Mouse (Mus musculus) midbrain, embryonic 14.5 days (tissue): Measurements from ENCODE around the gene Nme7. TPM values are rescaled to one million over a fixed set of nuclear protein-coding genes. Genes with fewer than 3 reads are reported as not detected.
A peak's percentile ranks its signal among the peaks of the same experiment; 100 is the strongest.

ENCODE experiments used
- ATAC-seq: fragments of 200-750 bp; cut with Nextera tagmentation; 2 replicates; pipeline ENCODE4 v1.8.0; 2017; ENCODE audit warnings: moderate number of reproducible peaks, moderate library complexity; ENCODE audit not compliant: low FRiP score, low TSS enrichment
- DNase-seq: peaks from one replicate; pipeline ENCODE4 v3.0.0-alpha.2; 2015
- H3K27ac ChIP-seq: fragments of 300-500 bp; sonication (generic); replicated peaks from 2 replicates; pipeline ENCODE4 v1.5.1; 2014; ENCODE audit warnings: mild to moderate bottlenecking, low read depth, low read length, moderate library complexity
- H3K27me3 ChIP-seq: fragments of 300-500 bp; sonication (generic); 2 replicates; pipeline ENCODE4 v1.6.1; 2014; ENCODE audit warnings: low read length, control low read depth, mixed read lengths; ENCODE audit not compliant: control insufficient read depth, insufficient read depth
- H3K36me3 ChIP-seq: fragments of 300-500 bp; sonication (generic); 2 replicates; pipeline ENCODE4 v1.6.1; 2014; ENCODE audit warnings: low read length, control low read depth; ENCODE audit not compliant: control insufficient read depth, insufficient read depth
- H3K4me1 ChIP-seq: fragments of 300-500 bp; sonication (generic); 2 replicates; pipeline ENCODE4 v1.6.1; 2014; ENCODE audit warnings: mild to moderate bottlenecking, antibody characterized with exemption, low read length, control low read depth; ENCODE audit not compliant: control insufficient read depth, insufficient read depth
- H3K4me2 ChIP-seq: fragments of 300-500 bp; sonication (generic); 2 replicates; pipeline ENCODE4 v1.6.1; 2014; ENCODE audit warnings: mild to moderate bottlenecking, low read length, moderate library complexity
- H3K4me3 ChIP-seq: fragments of 300-500 bp; sonication (generic); replicated peaks from 2 replicates; pipeline ENCODE4 v1.5.1; 2014; ENCODE audit warnings: low read depth, low read length
- H3K9ac ChIP-seq: fragments of 300-500 bp; sonication (generic); replicated peaks from 2 replicates; pipeline ENCODE4 v1.6.1; 2014; ENCODE audit warnings: mild to moderate bottlenecking, low read length, moderate library complexity
- H3K9me3 ChIP-seq: fragments of 300-500 bp; sonication (generic); 2 replicates; pipeline ENCODE4 v1.6.1; 2016; ENCODE audit warnings: low read length, control low read depth, mixed read lengths; ENCODE audit not compliant: control insufficient read depth
- WGBS: fragments of 180-500 bp; shearing (Covaris S2); extraction: QIAGEN DNeasy Blood & Tissue Kit; methylation state at CpG from one replicate; pipeline ENCODE4 v1.1.7; 2014; 5-methylcytosine and 5-hydroxymethylcytosine counted together
- polyA plus RNA-seq: library from polyadenylated mRNA; unstranded; fragments of >200 nt; fragmentation: Nextera tagmentation; extraction: Ambion mirVana; gene quantifications from 2 replicates; pipeline ENCODE4 v1.2.1, GENCODE M21; 2014

Gene Nme7
- 27.7 and 29.4 TPM in 2 replicates for polyA plus RNA-seq

- no peak for ATAC-seq
- 94% methylated on average over 5 of the region's 5 CpGs for WGBS
- Histone ChIP-seq H3K9ac (no peak within 1 kb of the TSS), H3K4me2 (no peak within 1 kb of the TSS), H3K27ac (no peak within 1 kb of the TSS), H3K9me3 (no peaks in the 10 kb centered on the region), H3K36me3 (peaks cover 42% of the 10 kb centered on the region), H3K4me3 (no peak within 1 kb of the TSS), H3K27me3 (no peaks in the 10 kb centered on the region), H3K4me1 (peaks cover 11% of the 10 kb centered on the region)
- no peak for DNase-seq
Observed at GRCm38 (mm10) chr1:164303821-164304220, at the start of gene Nme7. Nme7 (plus strand) TSS chr1:164304121.

- Histone ChIP-seq H3K4me2 (no peak overlapping the region), H3K9me3 (no peaks in the 10 kb centered on the region), H3K4me3 (no peak overlapping the region), H3K9ac (no peak overlapping the region), H3K27ac (no peak overlapping the region), H3K27me3 (no peaks in the 10 kb centered on the region), H3K36me3 (no peaks in the 10 kb centered on the region; the same call in 1 of the 2 replicates), H3K4me1 (peaks cover 8% of the 10 kb centered on the region)
- DNase-seq, result no peak
- ATAC-seq, result no peak
- WGBS, result 82% methylated on average over 3 of the region's 3 CpGs
Observed at GRCm38 (mm10) chr1:164254836-164255235, 49.1 kb upstream of the Nme7 start.

- Histone ChIP-seq H3K9ac (no peak overlapping the region), H3K27ac (no peak overlapping the region), H3K4me2 (no peak overlapping the region), H3K4me1 (no peaks in the 10 kb centered on the region), H3K27me3 (no peaks in the 10 kb centered on the region), H3K4me3 (no peak overlapping the region), H3K9me3 (no peaks in the 10 kb centered on the region), H3K36me3 (peaks cover 18% of the 10 kb centered on the region)
- no peak for DNase-seq
- 87% methylated on average over 16 of the region's 16 CpGs for WGBS
- no peak for ATAC-seq
Observed at GRCm38 (mm10) chr1:164260171-164261028, 43.5 kb upstream of the Nme7 start.

- ATAC-seq, result no peak
- Histone ChIP-seq H3K4me3 (no peak overlapping the region), H3K9me3 (no peaks in the 10 kb centered on the region), H3K4me1 (no peaks in the 10 kb centered on the region), H3K4me2 (no peak overlapping the region), H3K9ac (no peak overlapping the region), H3K36me3 (peaks cover 18% of the 10 kb centered on the region), H3K27ac (no peak overlapping the region), H3K27me3 (no peaks in the 10 kb centered on the region)
- WGBS, result 93% methylated on average over 7 of the region's 7 CpGs
- DNase-seq, result no peak
Observed at GRCm38 (mm10) chr1:164261553-164261952, 42.4 kb upstream of the Nme7 start.

GRCm38 (mm10) chr1:164270941-164271340 lies 33.0 kb upstream of the Nme7 start:
- Histone ChIP-seq H3K36me3 (no peaks in the 10 kb centered on the region), H3K27ac (no peak overlapping the region), H3K4me1 (no peaks in the 10 kb centered on the region), H3K9ac (no peak overlapping the region), H3K27me3 (no peaks in the 10 kb centered on the region), H3K4me3 (no peak overlapping the region), H3K4me2 (no peak overlapping the region), H3K9me3 (no peaks in the 10 kb centered on the region)
- whole genome bisulfite sequencing, result 85% methylated on average over 7 of the region's 7 CpGs
- DNase-seq (no peak), ATAC-seq (no peak)

- Histone ChIP-seq H3K9ac (no peak overlapping the region), H3K4me2 (no peak overlapping the region), H3K36me3 (no peaks in the 10 kb centered on the region), H3K4me3 (no peak overlapping the region), H3K9me3 (no peaks in the 10 kb centered on the region), H3K27ac (no peak overlapping the region), H3K4me1 (no peaks in the 10 kb centered on the region), H3K27me3 (no peaks in the 10 kb centered on the region)
- ATAC-seq, result no peak
- DNase-seq, result peak; percentile 18
- WGBS, result 75% methylated on average over 6 of the region's 6 CpGs
Observed at GRCm38 (mm10) chr1:164273659-164274058, 30.3 kb upstream of the Nme7 start.

GRCm38 (mm10) chr1:164275455-164275954 lies 28.4 kb upstream of the Nme7 start, which contains the start of gene Ccdc181:
Ccdc181 (plus strand) TSS chr1:164275585.
- 0 out of 2 replicates have a peak, but pooled peaks cover 9% of the 10 kb centered on the region for H3K36me3 ChIP-seq
- ATAC-seq, result peak; percentile 99
- H3K4me2 ChIP-seq, result peak within 1 kb of the TSS; percentile 77
- DNase-seq, result peak; percentile 97
- peak within 1 kb of the TSS; percentile 62 for H3K9ac ChIP-seq
- peak within 1 kb of the TSS; percentile 87 for H3K27ac ChIP-seq
- H3K27me3 ChIP-seq, result no peaks in the 10 kb centered on the region
- no peaks in the 10 kb centered on the region for H3K9me3 ChIP-seq
- under 1% methylated on average over 31 of the region's 31 CpGs for WGBS
- no peaks in the 10 kb centered on the region for H3K4me1 ChIP-seq
- H3K4me3 ChIP-seq, result peak within 1 kb of the TSS; percentile 65

GRCm38 (mm10) chr1:164276552-164276951 lies 27.4 kb upstream of the Nme7 start:
- WGBS, result 90% methylated on average over 3 of the region's 3 CpGs
- H3K4me2 ChIP-seq, result no peak overlapping the region
- H3K27me3 ChIP-seq, result no peaks in the 10 kb centered on the region
- ATAC-seq (no peak), DNase-seq (no peak)
- no peaks in the 10 kb centered on the region for H3K9me3 ChIP-seq
- H3K4me3 ChIP-seq, result no peak overlapping the region
- no peak overlapping the region for H3K27ac ChIP-seq
- no peaks in the 10 kb centered on the region for H3K4me1 ChIP-seq
- 0 out of 2 replicates have a peak, but pooled peaks cover 10% of the 10 kb centered on the region for H3K36me3 ChIP-seq
- H3K9ac ChIP-seq, result no peak overlapping the region
